Mouse (Mus musculus): ENCODE results near the gene Mtmr14. TPM values are rescaled to one million over a fixed set of nuclear protein-coding genes. Genes with fewer than 3 reads are reported as not detected.

Mtmr14 gene
- polyA plus RNA-seq, 1 experiment from 2014 or later: 42.5 TPM

DNA sequence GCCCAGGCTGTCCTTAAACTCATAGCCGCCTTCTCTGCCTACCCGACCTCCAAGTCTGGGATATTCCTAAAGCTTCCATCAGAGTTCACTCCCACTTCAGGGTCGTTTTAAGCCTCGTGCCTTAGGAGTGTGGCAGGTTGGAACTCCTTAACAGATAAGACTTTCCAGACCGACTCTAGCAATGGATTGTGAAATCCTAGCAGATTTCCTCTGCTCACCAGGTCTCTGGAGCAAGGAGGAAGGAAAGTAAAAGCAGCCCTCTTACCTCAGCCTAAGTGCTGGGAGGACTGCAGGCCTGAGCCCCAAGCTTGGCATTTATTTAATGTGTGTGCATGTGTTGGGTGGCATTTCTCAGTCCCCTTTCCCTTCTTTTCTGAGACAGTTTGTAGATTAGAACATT is 13.1 kb downstream of the Mtmr14 start:
- Histone ChIP-seq H3K36me3 (ENCODE audit: poor library complexity, severe bottlenecking) (peaks cover 62% of the 10 kb centered on the region), H3K27me3 (no peaks in the 10 kb centered on the region), H3K27ac (no peak overlapping the region), H3K9me3 (replicated peaks) (no peaks in the 10 kb centered on the region), H3K4me2 (no peak overlapping the region), H3K4me1 (no peaks in the 10 kb centered on the region), H3K9ac (no peak overlapping the region), H3K4me3 (no peak overlapping the region)
- no peak for ATAC-seq
- 89% methylated on average over 5 of the region's 5 CpGs for WGBS

DNA sequence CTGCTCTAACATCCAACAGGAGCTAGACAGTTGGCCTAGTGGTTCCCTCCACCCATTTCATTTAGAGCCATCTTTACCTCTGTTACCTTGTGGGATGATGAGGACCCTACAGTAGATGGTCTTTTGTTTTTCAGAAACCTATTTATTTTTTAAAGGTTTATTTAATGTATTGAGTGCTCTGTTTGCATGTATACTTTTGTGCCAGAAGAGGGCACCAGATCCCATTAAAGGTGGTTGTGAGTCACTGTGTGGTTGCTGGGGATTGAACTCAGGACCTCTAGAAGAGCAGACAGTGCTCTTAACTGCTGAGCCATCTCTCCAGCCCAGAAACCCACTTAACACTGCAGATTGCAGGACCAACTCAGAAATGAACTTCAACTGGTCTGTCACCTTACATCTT is 14.3 kb downstream of the Mtmr14 start:
- Histone ChIP-seq H3K27ac (no peak overlapping the region), H3K4me3 (no peak overlapping the region), H3K9ac (no peak overlapping the region), H3K4me1 (no peaks in the 10 kb centered on the region), H3K36me3 (ENCODE audit: poor library complexity, severe bottlenecking) (peaks cover 72% of the 10 kb centered on the region), H3K9me3 (replicated peaks) (no peaks in the 10 kb centered on the region), H3K27me3 (no peaks in the 10 kb centered on the region), H3K4me2 (no peak overlapping the region)
- no peak for ATAC-seq

DNA sequence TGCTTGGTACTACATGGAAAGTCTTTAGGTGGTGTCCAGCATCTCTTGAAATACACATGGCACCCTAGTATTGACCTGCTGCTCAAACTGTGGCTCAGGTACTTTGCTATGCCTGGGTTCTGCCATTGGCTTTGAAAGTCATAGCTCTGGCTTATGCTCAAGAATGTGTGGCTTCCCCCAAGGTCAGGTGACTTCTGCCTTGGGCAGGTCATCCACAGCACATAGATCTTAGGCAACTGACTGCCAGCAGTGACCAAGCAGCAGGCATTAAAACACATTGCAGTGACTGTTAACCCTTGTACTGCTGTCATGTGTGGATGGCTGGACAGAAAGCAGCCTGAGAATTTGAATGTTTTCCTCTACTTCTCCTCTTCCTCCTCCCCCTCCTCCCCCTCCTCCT is 17.3 kb downstream of the Mtmr14 start:
- H3K9ac ChIP-seq: no peak overlapping the region
- peaks cover 91% of the 10 kb centered on the region for H3K36me3 ChIP-seq (ENCODE audit: poor library complexity, severe bottlenecking)
- no peak for ATAC-seq
- no peaks in the 10 kb centered on the region for H3K4me1 ChIP-seq
- no peaks in the 10 kb centered on the region for H3K27me3 ChIP-seq
- no peaks in the 10 kb centered on the region for H3K9me3 ChIP-seq (replicated peaks)
- H3K27ac ChIP-seq: no peak overlapping the region
- H3K4me2 ChIP-seq: no peak overlapping the region
- H3K4me3 ChIP-seq: no peak overlapping the region

DNA sequence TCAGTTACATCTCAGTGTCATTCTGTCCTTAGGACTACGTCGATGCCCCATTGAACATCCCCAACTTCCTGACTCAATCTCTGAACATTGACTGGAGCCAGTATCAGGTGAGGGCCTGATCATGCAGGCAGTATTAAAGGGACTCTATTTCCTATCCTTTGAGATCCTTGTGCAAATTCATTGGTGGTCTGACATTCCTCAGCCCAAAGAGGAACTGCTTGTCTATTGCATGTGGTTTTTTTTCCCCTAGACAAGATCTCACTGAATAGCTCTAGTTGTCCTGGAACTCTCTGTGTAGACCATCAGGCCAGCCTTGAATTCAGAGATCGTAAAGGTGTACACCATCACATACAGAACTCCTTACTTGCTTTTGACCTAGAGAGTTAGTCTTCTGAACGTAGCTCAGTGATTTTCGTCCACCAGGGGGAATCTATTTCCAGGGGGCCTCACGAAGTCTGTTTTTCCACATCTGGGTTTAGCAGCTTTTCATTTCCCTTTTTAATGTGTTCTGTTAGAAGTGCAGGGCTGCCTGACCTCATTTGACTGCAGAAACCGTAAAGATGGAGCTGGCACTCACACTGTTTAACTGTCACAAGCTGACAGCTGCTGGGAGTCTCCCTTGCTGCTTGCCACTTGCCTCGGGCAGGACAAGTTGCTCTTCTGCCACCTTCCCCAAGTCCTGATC is 23.7 kb downstream of the Mtmr14 start:
- H3K4me2 ChIP-seq: no peak overlapping the region
- H3K27me3 ChIP-seq: no peaks in the 10 kb centered on the region
- H3K4me3 ChIP-seq: no peak overlapping the region
- H3K4me1 ChIP-seq: no peaks in the 10 kb centered on the region
- no peak for ATAC-seq
- H3K9ac ChIP-seq: no peak overlapping the region
- WGBS: 88% methylated on average over 8 of the region's 8 CpGs
- no peaks in the 10 kb centered on the region for H3K9me3 ChIP-seq (replicated peaks)
- peaks cover 95% of the 10 kb centered on the region for H3K36me3 ChIP-seq (ENCODE audit: poor library complexity, severe bottlenecking)
- no peak overlapping the region for H3K27ac ChIP-seq

DNA sequence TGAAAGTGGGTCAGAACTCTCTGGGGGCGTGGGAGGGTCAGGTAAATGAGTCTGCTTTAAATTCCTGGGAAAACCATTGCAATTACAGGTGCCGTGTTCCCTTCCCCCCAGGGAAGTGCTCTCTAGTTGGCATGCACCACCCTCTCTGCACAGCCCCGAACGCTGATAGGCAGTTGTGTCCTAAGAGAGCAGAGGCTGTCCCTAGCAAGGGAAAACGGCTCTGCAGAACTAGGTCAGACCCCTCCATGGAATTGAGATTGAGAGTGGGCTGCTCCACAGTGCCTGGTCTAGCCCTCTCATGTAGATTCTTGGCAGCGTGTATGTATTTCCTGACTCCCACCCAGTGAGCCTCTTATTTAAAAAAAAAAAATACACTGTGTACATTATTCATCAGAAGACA is 25.9 kb downstream of the Mtmr14 start:
- no peak overlapping the region for H3K9ac ChIP-seq
- H3K4me3 ChIP-seq: no peak overlapping the region
- H3K4me1 ChIP-seq: no peaks in the 10 kb centered on the region
- no peaks in the 10 kb centered on the region for H3K9me3 ChIP-seq (replicated peaks)
- 97% methylated on average over 6 of the region's 6 CpGs for WGBS
- ATAC-seq: no peak
- no peaks in the 10 kb centered on the region for H3K27me3 ChIP-seq
- no peak overlapping the region for H3K4me2 ChIP-seq
- H3K36me3 ChIP-seq (ENCODE audit: poor library complexity, severe bottlenecking): peaks cover 98% of the 10 kb centered on the region
- no peak overlapping the region for H3K27ac ChIP-seq

DNA sequence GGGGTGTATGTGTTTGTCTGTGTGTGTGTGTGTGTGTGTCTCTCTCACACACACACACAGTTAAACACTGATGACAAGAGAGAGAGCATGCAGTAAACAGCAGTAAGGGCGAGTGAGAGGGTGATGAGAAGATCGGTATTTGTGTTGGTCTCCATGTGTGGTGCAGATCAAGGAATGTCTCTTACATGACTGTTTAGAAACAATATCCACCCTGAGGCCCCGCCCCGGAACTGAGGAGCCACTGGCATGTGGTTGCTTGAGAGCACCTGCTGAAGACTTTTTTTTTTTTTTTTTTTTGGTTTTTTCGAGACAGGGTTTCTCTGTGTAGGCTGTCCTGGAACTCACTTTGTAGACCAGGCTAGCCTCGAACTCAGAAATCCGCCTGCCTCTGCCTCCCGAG is 26.8 kb downstream of the Mtmr14 start:
- H3K9ac ChIP-seq: no peak overlapping the region
- H3K4me1 ChIP-seq: no peaks in the 10 kb centered on the region
- H3K4me2 ChIP-seq: no peak overlapping the region
- H3K9me3 ChIP-seq (replicated peaks): no peaks in the 10 kb centered on the region
- H3K27ac ChIP-seq: no peak overlapping the region
- no peaks in the 10 kb centered on the region for H3K27me3 ChIP-seq
- peaks cover 100% of the 10 kb centered on the region for H3K36me3 ChIP-seq (ENCODE audit: poor library complexity, severe bottlenecking)
- 90% methylated on average over 8 of the region's 8 CpGs for WGBS
- no peak for ATAC-seq
- no peak overlapping the region for H3K4me3 ChIP-seq

DNA sequence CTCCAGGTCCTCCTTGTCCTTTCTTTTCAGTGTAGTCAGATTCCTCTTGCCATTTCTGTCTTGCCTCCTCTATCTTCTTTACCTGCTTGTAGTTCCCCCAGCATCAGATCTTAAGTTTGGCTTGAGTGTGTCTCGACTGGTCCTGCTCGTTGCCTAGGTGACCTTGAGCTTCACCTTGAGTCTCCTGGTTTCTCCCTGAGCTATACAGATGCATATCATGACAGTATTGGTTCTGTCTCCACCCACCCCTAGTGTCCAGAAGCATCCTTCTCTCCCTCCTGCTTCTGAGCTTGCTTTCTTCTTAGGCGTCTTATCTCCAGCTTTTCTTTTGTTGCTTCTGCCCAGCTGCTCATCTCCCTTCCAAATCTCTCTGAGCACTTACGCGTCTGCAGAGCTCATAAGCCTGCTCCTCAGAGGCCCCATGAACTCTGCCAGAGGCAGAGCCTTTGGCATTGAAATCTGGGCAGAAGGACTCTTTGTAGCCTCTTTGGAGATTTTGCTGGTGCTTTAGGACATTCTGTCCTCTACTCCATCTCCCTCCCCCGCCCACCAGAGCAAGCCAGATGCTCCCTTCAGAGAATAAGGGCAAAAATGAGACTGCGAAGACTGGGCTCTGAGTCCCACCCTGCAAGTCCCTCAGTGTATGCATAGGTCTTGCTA is 29.5 kb downstream of the Mtmr14 start:
- no peak for ATAC-seq
- WGBS: 85% methylated on average over 7 of the region's 7 CpGs

DNA sequence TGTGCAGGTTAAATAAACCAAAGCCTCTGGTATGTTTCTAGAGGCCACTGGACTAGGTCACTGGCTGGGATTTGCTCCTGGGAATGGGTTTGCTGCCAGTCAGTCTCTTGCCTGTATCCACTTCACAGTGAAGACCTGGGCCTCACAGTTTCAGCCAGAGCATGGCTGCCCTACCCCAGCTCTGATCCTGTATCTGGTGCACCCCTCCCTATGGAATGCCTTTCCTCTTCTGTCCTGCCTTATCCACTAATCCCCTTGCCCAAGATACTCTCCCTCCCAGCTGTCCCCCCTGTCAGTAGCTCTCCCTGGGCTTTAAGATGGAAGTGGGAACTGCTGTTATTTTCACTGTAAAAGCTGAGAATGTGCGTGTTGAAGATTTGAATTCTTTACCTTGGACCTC is 30.3 kb downstream of the Mtmr14 start:
- no peak overlapping the region for H3K9ac ChIP-seq
- no peak overlapping the region for H3K4me3 ChIP-seq
- H3K27me3 ChIP-seq: no peaks in the 10 kb centered on the region
- H3K36me3 ChIP-seq (ENCODE audit: poor library complexity, severe bottlenecking): peaks cover 100% of the 10 kb centered on the region
- 95% methylated on average over 1 of the region's 1 CpGs for WGBS
- H3K4me2 ChIP-seq: no peak overlapping the region
- no peak for ATAC-seq
- H3K27ac ChIP-seq: no peak overlapping the region
- H3K4me1 ChIP-seq: no peaks in the 10 kb centered on the region
- H3K9me3 ChIP-seq (replicated peaks): no peaks in the 10 kb centered on the region

More for the DNA sequence above, 29.5 kb downstream of the Mtmr14 start:
- Histone ChIP-seq H3K27me3 (no peaks in the 10 kb centered on the region), H3K4me3 (no peak overlapping the region), H3K36me3 (ENCODE audit: poor library complexity, severe bottlenecking) (peaks cover 100% of the 10 kb centered on the region), H3K9ac (no peak overlapping the region), H3K4me2 (no peak overlapping the region), H3K27ac (no peak overlapping the region), H3K4me1 (no peaks in the 10 kb centered on the region), H3K9me3 (replicated peaks) (no peaks in the 10 kb centered on the region)

DNA sequence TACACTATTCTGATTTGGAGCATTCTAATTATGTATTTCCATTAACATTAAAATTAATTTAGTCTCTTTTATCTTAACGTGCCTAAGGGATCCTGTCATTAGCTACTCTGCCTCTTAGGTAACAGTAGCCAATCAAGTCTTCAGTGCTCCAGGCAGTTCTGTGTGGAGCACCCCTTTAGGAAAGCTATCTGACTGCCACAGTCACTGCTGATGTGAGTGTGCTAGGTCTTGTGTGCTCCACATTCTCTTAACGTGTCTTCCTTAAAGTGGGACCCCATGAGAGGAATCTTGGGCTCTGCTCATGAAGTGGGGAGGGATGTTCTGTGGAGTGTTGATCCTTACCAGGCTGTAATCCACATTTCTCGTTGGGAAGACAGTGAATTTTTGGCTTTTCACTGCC is 34.7 kb downstream of the Mtmr14 start:
- Histone ChIP-seq H3K27ac (no peak overlapping the region), H3K4me3 (no peak overlapping the region), H3K9me3 (replicated peaks) (no peaks in the 10 kb centered on the region), H3K4me1 (no peaks in the 10 kb centered on the region), H3K9ac (no peak overlapping the region), H3K27me3 (no peaks in the 10 kb centered on the region), H3K4me2 (no peak overlapping the region), H3K36me3 (ENCODE audit: poor library complexity, severe bottlenecking) (peaks cover 100% of the 10 kb centered on the region)
- 82% methylated on average over 3 of the region's 3 CpGs for WGBS
- ATAC-seq: no peak

DNA sequence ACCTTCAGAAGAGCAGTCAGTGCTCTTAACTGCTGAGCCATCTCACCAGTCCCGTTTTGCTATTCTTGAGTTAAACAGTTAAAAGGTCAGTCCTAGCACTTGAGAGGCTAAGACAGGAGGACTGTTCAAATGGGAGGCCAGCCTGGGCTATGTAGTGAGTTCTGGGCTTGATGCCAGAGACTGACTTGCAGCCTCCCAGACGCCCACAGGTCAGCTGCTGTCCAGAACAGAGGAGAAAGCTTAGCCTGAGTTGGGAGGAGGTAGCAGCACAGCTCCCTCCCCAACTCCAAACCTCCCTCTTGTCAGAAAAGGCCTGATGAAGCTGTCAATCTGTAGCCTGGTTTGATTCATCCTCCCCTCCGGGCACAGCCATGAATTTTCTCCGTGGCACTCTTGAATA is 39.2 kb downstream of the Mtmr14 start:
- H3K4me3 ChIP-seq: no peak overlapping the region
- no peak for ATAC-seq
- H3K4me2 ChIP-seq: no peak overlapping the region
- H3K27me3 ChIP-seq: peaks cover 10% of the 10 kb centered on the region
- H3K36me3 ChIP-seq (ENCODE audit: poor library complexity, severe bottlenecking): peaks cover 86% of the 10 kb centered on the region
- peaks cover 1% of the 10 kb centered on the region for H3K4me1 ChIP-seq
- no peak overlapping the region for H3K27ac ChIP-seq
- WGBS: 81% methylated on average over 4 of the region's 4 CpGs
- no peak overlapping the region for H3K9ac ChIP-seq
- no peaks in the 10 kb centered on the region for H3K9me3 ChIP-seq (replicated peaks)

DNA sequence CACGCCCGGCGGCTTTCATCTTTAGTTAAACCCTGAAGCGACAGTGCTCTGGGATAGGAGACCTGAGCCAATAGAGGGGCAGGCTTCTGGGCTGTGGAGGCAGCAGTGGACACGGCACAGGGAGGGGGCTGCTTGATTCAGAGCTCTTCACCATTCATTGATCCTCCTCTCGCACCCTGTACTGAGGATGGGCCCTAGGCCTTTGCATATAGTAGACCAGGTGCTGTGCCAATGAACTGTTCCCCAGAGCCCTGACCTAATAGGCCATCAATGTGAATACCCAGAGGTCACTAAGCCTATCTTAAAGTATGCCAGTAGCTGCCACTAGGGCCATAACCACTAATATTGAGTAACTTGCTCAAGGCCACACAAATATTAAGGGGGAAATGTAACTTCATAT is 44.0 kb downstream of the Mtmr14 start:
- WGBS: 67% methylated on average over 6 of the region's 6 CpGs
- Histone ChIP-seq H3K9ac (no peak overlapping the region), H3K4me3 (no peak overlapping the region), H3K27me3 (peaks cover 45% of the 10 kb centered on the region), H3K9me3 (replicated peaks) (no peaks in the 10 kb centered on the region), H3K27ac (no peak overlapping the region), H3K4me2 (no peak overlapping the region; the same call in 1 of the 2 replicates), H3K36me3 (ENCODE audit: poor library complexity, severe bottlenecking) (peaks cover 38% of the 10 kb centered on the region), H3K4me1 (peaks cover 13% of the 10 kb centered on the region)
- 0 out of 2 replicates have a peak, but pooled peaks have one; percentile 33 for ATAC-seq

DNA sequence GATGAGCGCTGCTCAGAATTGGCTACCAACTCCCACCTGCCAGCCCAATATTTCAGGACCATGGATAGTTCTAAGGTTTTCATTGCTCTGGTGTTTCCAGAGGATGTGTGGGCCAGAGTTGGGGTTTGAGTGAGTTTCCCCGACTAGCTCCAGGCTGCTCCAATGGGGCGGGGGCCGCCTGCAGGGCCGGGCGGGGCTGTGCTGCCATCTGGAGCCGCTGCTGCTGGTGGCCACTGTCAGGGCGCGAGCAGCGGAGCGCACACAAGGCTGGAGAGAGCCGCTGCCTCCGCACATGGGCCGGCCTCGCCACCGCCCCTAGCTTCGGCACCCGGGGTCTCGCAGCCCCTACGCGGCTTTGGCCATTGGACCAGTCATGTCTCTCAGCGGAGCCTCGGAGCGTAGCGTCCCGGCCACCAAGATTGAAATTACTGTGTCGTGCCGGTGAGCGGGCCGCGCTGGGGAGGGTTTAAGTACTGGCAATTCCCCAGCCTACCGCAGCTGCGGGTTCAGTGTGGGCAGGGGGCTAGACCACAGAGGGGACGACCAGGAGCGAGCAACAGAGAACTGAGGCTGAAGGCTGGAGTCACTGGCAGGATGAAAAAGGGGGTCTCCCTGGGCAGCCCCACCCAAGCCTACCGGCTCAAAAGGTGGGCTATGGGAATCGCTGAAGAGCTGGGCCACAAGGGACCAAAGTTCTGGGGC is 44.6 kb downstream of the Mtmr14 start, which contains the start of gene Cpne9:
TSS of gene Cpne9 (plus strand) at position 207 of the 702 bp plus-strand sequence.
- peaks cover 32% of the 10 kb centered on the region for H3K36me3 ChIP-seq (ENCODE audit: poor library complexity, severe bottlenecking)
- WGBS: 2% methylated on average over 37 of the region's 37 CpGs
- H3K9ac ChIP-seq: peak within 1 kb of the TSS; percentile 50
- peak within 1 kb of the TSS; percentile 31 for H3K4me3 ChIP-seq
- H3K4me2 ChIP-seq: peak within 1 kb of the TSS; percentile 59
- peaks cover 45% of the 10 kb centered on the region for H3K27me3 ChIP-seq
- peak; percentile 73 for ATAC-seq
- H3K27ac ChIP-seq: no peak within 1 kb of the TSS
- peaks cover 13% of the 10 kb centered on the region for H3K4me1 ChIP-seq
- H3K9me3 ChIP-seq (replicated peaks): no peaks in the 10 kb centered on the region

Measured in forebrain, embryonic 13.5 days (tissue).